Mouse (Mus musculus) forebrain, embryonic 11.5 days (tissue): Measurements from ENCODE around the gene Klf5. TPM values are rescaled to one million over a fixed set of nuclear protein-coding genes. Genes with fewer than 3 reads are reported as not detected.

Experiments used
- ATAC-seq: fragments of 200-750 bp; cut with Nextera tagmentation; replicated peaks from 2 replicates; pipeline ENCODE4 v1.8.0; 2017; ENCODE audit warnings: moderate TSS enrichment; ENCODE audit not compliant: low FRiP score
- DNase-seq: peaks from one replicate; pipeline ENCODE4 v3.0.0-alpha.2; 2017; ENCODE audit warnings: low spot score
- H3K27ac ChIP-seq: fragments of 300-500 bp; sonication (generic); 2 replicates; pipeline ENCODE4 v1.5.1; 2014; ENCODE audit warnings: low read depth, low read length
- H3K27me3 ChIP-seq: fragments of 300-500 bp; sonication (generic); 2 replicates; pipeline ENCODE4 v1.6.1; 2014; ENCODE audit warnings: mild to moderate bottlenecking, low read length, mixed read lengths; ENCODE audit not compliant: control insufficient read depth, insufficient read depth
- H3K36me3 ChIP-seq: fragments of 300-500 bp; sonication (generic); 2 replicates; pipeline ENCODE4 v1.6.1; 2014; ENCODE audit warnings: mild to moderate bottlenecking, low read length, moderate library complexity, mixed read lengths; ENCODE audit not compliant: control insufficient read depth, insufficient read depth
- H3K4me1 ChIP-seq: fragments of 300-500 bp; sonication (generic); replicated peaks from 2 replicates; pipeline ENCODE4 v1.6.1; 2014; ENCODE audit warnings: low read length, mixed read lengths; ENCODE audit not compliant: control insufficient read depth, insufficient read depth
- H3K4me2 ChIP-seq: fragments of 300-500 bp; sonication (generic); 2 replicates; pipeline ENCODE4 v1.6.1; 2014; ENCODE audit warnings: low read depth, mild to moderate bottlenecking, low read length, moderate library complexity, mixed read lengths; ENCODE audit not compliant: severe bottlenecking
- H3K4me3 ChIP-seq: fragments of 300-500 bp; sonication (generic); 2 replicates; pipeline ENCODE4 v1.5.1; 2014; ENCODE audit warnings: low read depth, low read length
- H3K9ac ChIP-seq: fragments of 300-500 bp; sonication (generic); 2 replicates; pipeline ENCODE4 v1.6.1; 2014; ENCODE audit warnings: low read length
- H3K9me3 ChIP-seq: fragments of 300-500 bp; sonication (generic); 2 replicates; pipeline ENCODE4 v1.6.1; 2016; ENCODE audit warnings: low read length, mixed read lengths; ENCODE audit not compliant: control insufficient read depth
- WGBS: fragments of 180-500 bp; shearing (Covaris S2); extraction: QIAGEN DNeasy Blood & Tissue Kit; methylation state at CpG from one replicate; pipeline ENCODE4 v1.1.7; 2014; 5-methylcytosine and 5-hydroxymethylcytosine counted together
- polyA plus RNA-seq: library from polyadenylated mRNA; unstranded; fragments of >200 nt; fragmentation: Nextera tagmentation; extraction: Ambion mirVana; gene quantifications from 2 replicates; pipeline ENCODE4 v1.2.1, GENCODE M21; 2014

The Klf5 gene
- polyA plus RNA-seq, 1 experiment from 2014 or later: 1.9 TPM

- Histone ChIP-seq H3K27ac (no peak overlapping the region), H3K4me3 (no peak overlapping the region), H3K4me1 (no peaks in the 10 kb centered on the region), H3K4me2 (no peak overlapping the region), H3K9ac (no peak overlapping the region), H3K9me3 (no peaks in the 10 kb centered on the region), H3K27me3 (no peaks in the 10 kb centered on the region), H3K36me3 (no peaks in the 10 kb centered on the region)
- no peak for ATAC-seq
- DNase-seq: no peak
- 91% methylated on average over 5 of the region's 5 CpGs for WGBS
Measured at GRCm38 (mm10) chr14:99280399-99280798, 18.1 kb upstream of the Klf5 start.

- H3K4me1 ChIP-seq: no peaks in the 10 kb centered on the region
- no peak overlapping the region for H3K4me2 ChIP-seq
- ATAC-seq (no peak), DNase-seq (no peak)
- H3K27me3 ChIP-seq: no peaks in the 10 kb centered on the region
- H3K9me3 ChIP-seq: no peaks in the 10 kb centered on the region
- H3K36me3 ChIP-seq: no peaks in the 10 kb centered on the region
- no peak overlapping the region for H3K27ac ChIP-seq
- no peak overlapping the region for H3K4me3 ChIP-seq
- WGBS: 87% methylated on average over 5 of the region's 5 CpGs
- no peak overlapping the region for H3K9ac ChIP-seq
Measured at GRCm38 (mm10) chr14:99280825-99281433, 17.6 kb upstream of the Klf5 start.

- Histone ChIP-seq H3K27me3 (no peaks in the 10 kb centered on the region), H3K36me3 (no peaks in the 10 kb centered on the region), H3K4me2 (no peak overlapping the region), H3K9me3 (no peaks in the 10 kb centered on the region), H3K4me3 (no peak overlapping the region), H3K9ac (no peak overlapping the region), H3K27ac (no peak overlapping the region), H3K4me1 (no peaks in the 10 kb centered on the region)
- DNase-seq (no peak), ATAC-seq (no peak)
- WGBS: 95% methylated on average over 3 of the region's 4 CpGs
Measured at GRCm38 (mm10) chr14:99285486-99285885, 13.0 kb upstream of the Klf5 start.

GRCm38 (mm10) chr14:99292176-99292575 lies 6.3 kb upstream of the Klf5 start:
- H3K27me3 ChIP-seq: no peaks in the 10 kb centered on the region
- no peak for ATAC-seq
- no peak overlapping the region for H3K27ac ChIP-seq
- WGBS: 96% methylated on average over 5 of the region's 5 CpGs
- no peak overlapping the region for H3K4me2 ChIP-seq
- no peak overlapping the region for H3K4me3 ChIP-seq
- no peak for DNase-seq
- H3K4me1 ChIP-seq: no peaks in the 10 kb centered on the region
- H3K9me3 ChIP-seq: no peaks in the 10 kb centered on the region
- H3K36me3 ChIP-seq: no peaks in the 10 kb centered on the region
- no peak overlapping the region for H3K9ac ChIP-seq

GRCm38 (mm10) chr14:99294424-99294823 lies 4.1 kb upstream of the Klf5 start:
- DNase-seq (no peak), ATAC-seq (no peak)
- Histone ChIP-seq H3K4me2 (no peak overlapping the region), H3K9me3 (no peaks in the 10 kb centered on the region), H3K36me3 (no peaks in the 10 kb centered on the region), H3K4me3 (no peak overlapping the region), H3K4me1 (no peaks in the 10 kb centered on the region), H3K27me3 (peaks cover 9% of the 10 kb centered on the region; the same call in 1 of the 2 replicates), H3K27ac (no peak overlapping the region), H3K9ac (no peak overlapping the region)
- 89% methylated on average over 8 of the region's 8 CpGs for WGBS

- no peak overlapping the region for H3K4me2 ChIP-seq
Measured at GRCm38 (mm10) chr14:99295606-99296341, 2.7 kb upstream of the Klf5 start.

GRCm38 (mm10) chr14:99299022-99299481 lies 561 bp downstream of the Klf5 start:
- H3K9ac ChIP-seq: peak overlapping the region; percentile 49
- peak overlapping the region; percentile 60 for H3K4me3 ChIP-seq
- no peaks in the 10 kb centered on the region for H3K36me3 ChIP-seq
- peak overlapping the region; percentile 98 for H3K4me2 ChIP-seq
- no peak overlapping the region for H3K27ac ChIP-seq
- no peaks in the 10 kb centered on the region for H3K9me3 ChIP-seq
- WGBS: under 1% methylated on average over 51 of the region's 60 CpGs
- peaks cover 20% of the 10 kb centered on the region for H3K27me3 ChIP-seq
- DNase-seq (peak; percentile 82), ATAC-seq (peak; percentile 85)
- peaks cover 3% of the 10 kb centered on the region; the same call in 1 of the 2 replicates for H3K4me1 ChIP-seq

More at GRCm38 (mm10) chr14:99295606-99296341, 2.7 kb upstream of the Klf5 start:
- ATAC-seq: no peak
- no peak overlapping the region for H3K4me3 ChIP-seq
- DNase-seq: no peak
- 69% methylated on average over 15 of the region's 15 CpGs for WGBS
- no peak overlapping the region for H3K27ac ChIP-seq
- no peaks in the 10 kb centered on the region for H3K9me3 ChIP-seq
- H3K9ac ChIP-seq: no peak overlapping the region
- peaks cover 3% of the 10 kb centered on the region; the same call in 1 of the 2 replicates for H3K4me1 ChIP-seq
- no peaks in the 10 kb centered on the region for H3K36me3 ChIP-seq
- peaks cover 14% of the 10 kb centered on the region; the same call in 1 of the 2 replicates for H3K27me3 ChIP-seq

GRCm38 (mm10) chr14:99299701-99300191 lies 1.3 kb downstream of the Klf5 start:
- peak overlapping the region; percentile 49 for H3K9ac ChIP-seq
- DNase-seq (no peak), ATAC-seq (no peak)

More at GRCm38 (mm10) chr14:99299701-99300191, 1.3 kb downstream of the Klf5 start:
- Histone ChIP-seq H3K9me3 (no peaks in the 10 kb centered on the region), H3K27me3 (peaks cover 20% of the 10 kb centered on the region), H3K4me3 (peak overlapping the region; percentile 60), H3K36me3 (no peaks in the 10 kb centered on the region), H3K4me2 (peak overlapping the region; percentile 98), H3K4me1 (peaks cover 3% of the 10 kb centered on the region; the same call in 1 of the 2 replicates), H3K27ac (no peak overlapping the region)
- 8% methylated on average over 21 of the region's 21 CpGs for WGBS
